Mouse (Mus musculus) cerebellum, postnatal 10 days (tissue): ENCODE results near the gene Dtx3.
A peak's percentile ranks its signal among the peaks of the same experiment; 100 is the strongest.
"Not testable (repeated sequence)": the region's sequence is repeated elsewhere in the genome, so short reads cannot be mapped to it uniquely, and the experiment has no call there.

Experiments used
- DNase-seq, 2 experiments: peaks; one replicate each; pipeline ENCODE4 v3.0.0; 2021; ENCODE audit warnings: mixed read lengths in 2 of 2

Dtx3 gene

DNA sequence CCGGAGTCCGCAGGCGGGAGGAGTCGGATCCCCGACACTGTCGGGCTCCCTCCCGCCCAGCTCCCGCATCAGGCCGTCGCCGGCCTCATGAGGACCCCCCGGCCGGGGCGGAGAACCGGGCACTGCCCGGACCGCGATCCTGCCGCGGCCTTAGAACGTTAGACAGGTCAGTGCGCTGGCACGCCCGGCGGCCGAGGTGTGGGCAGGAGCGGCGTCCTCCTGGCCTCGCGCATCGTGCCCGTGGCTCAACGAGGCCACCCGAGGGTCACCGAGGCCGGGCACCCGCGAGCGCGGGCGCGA, 30.2 kb downstream of the Dtx3 start:
- peak; percentile 72 to 76 for DNase-seq

- peak; percentile 89 to 90 for DNase-seq
Measured at GRCm38 (mm10) chr10:127164631-127165353, 30.7 kb downstream of the Dtx3 start, which contains the start of gene B4galnt1. Gene B4galnt1, plus strand, starts transcription at chr10:127165225.

- DNase-seq: no peak
Measured at GRCm38 (mm10) chr10:127164190-127164589, 31.3 kb downstream of the Dtx3 start.

- not testable (repeated sequence) for DNase-seq
Measured at GRCm38 (mm10) chr10:127162771-127163261, 32.7 kb downstream of the Dtx3 start.

DNA sequence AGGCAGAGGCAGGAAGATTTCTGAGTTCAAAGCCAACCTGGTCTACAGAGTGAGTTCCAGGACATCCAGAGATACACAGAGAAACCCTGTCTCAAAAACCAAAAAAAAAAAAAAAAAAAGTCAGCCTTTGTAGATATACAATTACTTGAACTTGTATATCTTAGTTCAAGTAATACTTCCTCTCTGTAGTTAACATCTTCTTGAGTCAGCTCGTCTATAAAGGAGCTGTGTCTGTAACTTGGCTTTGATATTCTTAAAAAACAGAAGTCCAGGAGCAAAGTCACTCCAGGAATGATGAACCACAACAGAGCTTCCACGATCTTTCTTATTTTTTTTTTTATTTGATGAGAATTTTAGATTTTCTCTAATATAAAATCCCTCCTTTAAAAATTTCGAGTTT, 34.8 kb downstream of the Dtx3 start:
- no peak for DNase-seq

DNA sequence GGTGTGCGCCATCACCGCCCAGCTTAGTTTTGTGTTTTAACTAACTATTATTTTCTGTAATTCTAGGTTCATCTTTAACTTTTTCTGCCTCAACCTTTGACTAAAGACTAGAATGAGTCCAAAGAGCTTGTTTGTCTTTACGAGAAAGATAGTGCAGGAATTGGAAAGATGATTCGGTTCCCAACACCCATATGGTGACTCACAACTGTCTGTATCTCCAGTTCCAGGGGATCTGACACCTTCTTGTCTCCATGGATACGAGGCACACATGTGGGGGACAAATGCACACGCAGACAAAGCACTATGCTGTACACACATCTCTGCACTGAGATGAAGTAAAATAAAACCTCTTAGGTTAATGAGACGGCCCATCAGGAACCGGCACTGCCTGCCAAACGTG, 35.4 kb downstream of the Dtx3 start:
- no peak for DNase-seq

- no peak for DNase-seq
Measured at GRCm38 (mm10) chr10:127158471-127158870, 37.1 kb downstream of the Dtx3 start.

GRCm38 (mm10) chr10:127156511-127156910, 39.0 kb downstream of the Dtx3 start:
- DNase-seq: no peak

- no peak for DNase-seq
Measured at GRCm38 (mm10) chr10:127156089-127156488, 39.4 kb downstream of the Dtx3 start.

- DNase-seq: no peak
Measured at GRCm38 (mm10) chr10:127154652-127155051, 40.9 kb downstream of the Dtx3 start.

GRCm38 (mm10) chr10:127154241-127154640, 41.3 kb downstream of the Dtx3 start:
- no peak for DNase-seq

DNA sequence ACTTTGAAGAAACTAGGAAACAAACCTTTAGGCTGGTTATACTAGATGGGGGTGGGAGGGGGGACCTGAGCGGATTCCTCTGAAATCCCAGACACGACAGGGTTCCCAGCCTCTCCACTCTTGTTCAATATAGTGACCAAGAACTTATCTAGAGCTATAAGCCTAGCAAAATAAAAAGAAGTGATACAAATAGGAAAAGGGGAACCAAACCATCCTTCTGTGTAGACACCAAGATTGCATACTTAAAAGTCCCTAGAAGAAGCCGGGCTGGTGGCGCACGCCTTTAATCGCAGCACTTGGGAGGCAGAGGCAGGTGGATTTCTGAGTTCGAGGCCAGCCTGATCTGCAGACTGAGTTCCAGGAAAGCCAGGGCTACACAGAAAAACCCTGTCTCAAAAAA, 42.2 kb downstream of the Dtx3 start:
- DNase-seq: no peak

GRCm38 (mm10) chr10:127152556-127152955, 43.0 kb downstream of the Dtx3 start:
- DNase-seq: not testable (repeated sequence)

GRCm38 (mm10) chr10:127151233-127151632, 44.3 kb downstream of the Dtx3 start:
- DNase-seq: not testable (repeated sequence)

GRCm38 (mm10) chr10:127150471-127150872, 45.1 kb downstream of the Dtx3 start:
- no peak for DNase-seq

GRCm38 (mm10) chr10:127147135-127147534, 48.4 kb downstream of the Dtx3 start:
- DNase-seq: no peak

- DNase-seq: no peak
Measured at GRCm38 (mm10) chr10:127145303-127145702, 50.2 kb downstream of the Dtx3 start.

- DNase-seq: no peak
Measured at GRCm38 (mm10) chr10:127144536-127144935, 51.0 kb downstream of the Dtx3 start.

GRCm38 (mm10) chr10:127143228-127143627, 52.3 kb downstream of the Dtx3 start:
- DNase-seq: peak in 1 of 2 experiments; percentile 56

- no peak for DNase-seq
Measured at GRCm38 (mm10) chr10:127141500-127141899, 54.0 kb downstream of the Dtx3 start.

DNA sequence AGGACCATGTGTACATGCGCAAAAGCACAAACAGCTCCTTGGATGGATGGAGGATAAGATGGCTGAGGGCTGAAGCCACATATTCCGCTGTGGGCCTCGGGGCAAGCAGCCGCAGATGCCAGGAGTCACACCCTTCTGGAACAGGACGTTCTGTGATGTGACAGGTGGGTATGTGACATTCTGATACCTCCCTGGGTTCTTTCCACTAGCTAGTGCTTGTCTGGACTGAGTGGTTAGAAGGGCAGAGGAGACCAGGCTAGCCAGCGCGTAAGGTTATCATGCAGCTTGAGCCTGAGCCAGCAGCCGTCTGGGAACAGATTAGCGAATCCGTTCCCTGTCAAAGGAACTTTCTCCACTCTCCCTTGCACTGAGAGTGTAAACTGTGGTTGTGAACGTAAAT, 54.6 kb downstream of the Dtx3 start:
- DNase-seq: no peak
